Mouse (Mus musculus) stomach, postnatal 0 days (tissue): Measurements from ENCODE around the gene Btf3l4. TPM values are rescaled to one million over a fixed set of nuclear protein-coding genes. Genes with fewer than 3 reads are reported as not detected.

ENCODE experiments used
- ATAC-seq: fragments of 200-750 bp; cut with Nextera tagmentation; 2 replicates; pipeline ENCODE4 v1.8.0; 2017; ENCODE audit not compliant: low FRiP score, low TSS enrichment
- DNase-seq: peaks from one replicate; pipeline ENCODE4 v3.0.0-alpha.2; 2016; ENCODE audit warnings: low spot score
- H3K27ac ChIP-seq: fragments of 300-500 bp; sonication (generic); replicated peaks from 2 replicates; pipeline ENCODE4 v1.5.1; 2014; ENCODE audit warnings: mild to moderate bottlenecking, control low read depth
- H3K27me3 ChIP-seq: fragments of 300-500 bp; sonication (generic); 2 replicates; pipeline ENCODE4 v1.6.1; 2014; ENCODE audit warnings: low read length; ENCODE audit not compliant: control insufficient read depth, insufficient read depth
- H3K36me3 ChIP-seq: fragments of 300-500 bp; sonication (generic); 2 replicates; pipeline ENCODE4 v1.6.1; 2014; ENCODE audit warnings: low read length, mixed read lengths; ENCODE audit not compliant: control insufficient read depth, insufficient read depth
- H3K4me1 ChIP-seq: fragments of 300-500 bp; sonication (generic); replicated peaks from 2 replicates; pipeline ENCODE4 v1.6.1; 2014; ENCODE audit warnings: antibody characterized with exemption; ENCODE audit not compliant: control insufficient read depth, insufficient read depth
- H3K4me2 ChIP-seq: fragments of 300-500 bp; sonication (generic); replicated peaks from 2 replicates; pipeline ENCODE4 v1.6.1; 2014; ENCODE audit warnings: low read depth, mild to moderate bottlenecking, control low read depth, moderate library complexity
- H3K4me3 ChIP-seq: fragments of 300-500 bp; sonication (generic); 2 replicates; pipeline ENCODE4 v1.5.1; 2014; ENCODE audit warnings: low read depth, low read length, control low read depth
- H3K9ac ChIP-seq: fragments of 300-500 bp; sonication (generic); 2 replicates; pipeline ENCODE4 v1.6.1; 2014; ENCODE audit warnings: mild to moderate bottlenecking, low read length, control low read depth, mixed read lengths
- H3K9me3 ChIP-seq: fragments of 300-500 bp; sonication (generic); 2 replicates; pipeline ENCODE4 v1.6.1; 2016; ENCODE audit warnings: low read length; ENCODE audit not compliant: control insufficient read depth
- CTCF ChIP-seq: IDR thresholded peaks from 2 replicates; pipeline ENCODE4 v1.5.1; 2016; ENCODE audit warnings: antibody characterized with exemption, low read depth, mild to moderate bottlenecking, moderate library complexity
- EP300 ChIP-seq: optimal IDR thresholded peaks from 2 replicates; pipeline ENCODE3; 2016; ENCODE audit warnings: antibody characterized with exemption
- polyA plus RNA-seq: library from polyadenylated mRNA; unstranded; fragments of >200 nt; fragmentation: Nextera tagmentation; extraction: Ambion mirVana; gene quantifications from 2 replicates; pipeline ENCODE4 v1.2.1, GENCODE M21; 2015

Gene Btf3l4
- polyA plus RNA-seq, 1 experiment from 2014 or later: 114 TPM

- DNase-seq: no peak
- no peaks in the 10 kb centered on the region for H3K36me3 ChIP-seq
- no peak for ATAC-seq
- no peaks in the 10 kb centered on the region for H3K9me3 ChIP-seq
- H3K4me1 ChIP-seq: no peaks in the 10 kb centered on the region
- H3K4me3 ChIP-seq: no peak overlapping the region
- H3K4me2 ChIP-seq: no peak overlapping the region
- no peak overlapping the region for H3K9ac ChIP-seq
- no peaks in the 10 kb centered on the region for H3K27me3 ChIP-seq
- no peak overlapping the region for H3K27ac ChIP-seq
- TF ChIP-seq CTCF (no peak), EP300 (no peak)
Observed at GRCm38 (mm10) chr4:108768527-108768926, 64.9 kb downstream of the Btf3l4 start.

Other genes with a start within 250 kb of the Btf3l4 start
- gene Cc2d1b, start 213.7 kb downstream of the Btf3l4 start, polyA plus RNA-seq: 20.9 and 23.1 TPM in 2 replicates
- gene 3110021N24Rik, start 114.0 kb downstream of the Btf3l4 start, polyA plus RNA-seq: 0.99 and 1.1 TPM in 2 replicates
- 2.6 and 3.0 TPM in 2 replicates for gene Zfyve9, start 52.8 kb downstream of the Btf3l4 start, polyA plus RNA-seq
- 64.0 and 66.7 TPM in 2 replicates for gene Txndc12, start 987 bp upstream of the Btf3l4 start, polyA plus RNA-seq
- gene Kti12, start 14.2 kb upstream of the Btf3l4 start, polyA plus RNA-seq: 30.9 TPM in 2 replicates
- gene A730015C16Rik, start 15.0 kb upstream of the Btf3l4 start, polyA plus RNA-seq: 0.38 and 0.99 TPM in 2 replicates
- gene Rab3b, start 45.4 kb upstream of the Btf3l4 start, polyA plus RNA-seq: 11.6 and 11.9 TPM in 2 replicates
- 53.5 and 62.0 TPM in 2 replicates for gene Nrd1, start 167.0 kb upstream of the Btf3l4 start, polyA plus RNA-seq